Mouse (Mus musculus) brain, embryonic 14.5 days (tissue): ENCODE results near the gene Nhlh2. TPM values are rescaled to one million over a fixed set of nuclear protein-coding genes. Genes with fewer than 3 reads are reported as not detected.

Source experiments
- DNase-seq: peaks from one replicate; pipeline ENCODE4 v3.0.0-alpha.2; 2011; ENCODE audit warnings: low read depth
- CTCF ChIP-seq: fragments of 200-500 bp; IDR thresholded peaks from 2 replicates; pipeline ENCODE4 v1.5.1; 2012; ENCODE audit warnings: inconsistent platforms, mild to moderate bottlenecking, moderate library complexity, borderline replicate concordance; ENCODE audit not compliant: insufficient read depth, insufficient read length; ENCODE audit errors: extremely low read depth
- POLR2A ChIP-seq: fragments of 200-500 bp; IDR thresholded peaks from 2 replicates; pipeline ENCODE4 v1.6.1; 2012; ENCODE audit warnings: mild to moderate bottlenecking, inconsistent platforms, borderline replicate concordance; ENCODE audit not compliant: poor library complexity, insufficient read depth, insufficient read length, severe bottlenecking; ENCODE audit errors: extremely low read depth
- polyA plus RNA-seq: library from polyadenylated mRNA; depleted of rRNA; stranded (reverse); fragments of >200 nt; gene quantifications from 2 replicates; pipeline ENCODE4 v1.2.3, GENCODE M21; 2012; rRNA removed

The Nhlh2 gene
- 32.5 and 40.8 TPM in 2 replicates for polyA plus RNA-seq

- TF ChIP-seq POLR2A: peak; percentile 35; the same call in 1 of the 2 replicates
- TF ChIP-seq CTCF: no peak
- peak; percentile 84 for DNase-seq
Observed at GRCm38 (mm10) chr3:102009926-102010381, at the start of gene Nhlh2. Gene Nhlh2, plus strand, starts transcription at chr3:102010076.

DNA sequence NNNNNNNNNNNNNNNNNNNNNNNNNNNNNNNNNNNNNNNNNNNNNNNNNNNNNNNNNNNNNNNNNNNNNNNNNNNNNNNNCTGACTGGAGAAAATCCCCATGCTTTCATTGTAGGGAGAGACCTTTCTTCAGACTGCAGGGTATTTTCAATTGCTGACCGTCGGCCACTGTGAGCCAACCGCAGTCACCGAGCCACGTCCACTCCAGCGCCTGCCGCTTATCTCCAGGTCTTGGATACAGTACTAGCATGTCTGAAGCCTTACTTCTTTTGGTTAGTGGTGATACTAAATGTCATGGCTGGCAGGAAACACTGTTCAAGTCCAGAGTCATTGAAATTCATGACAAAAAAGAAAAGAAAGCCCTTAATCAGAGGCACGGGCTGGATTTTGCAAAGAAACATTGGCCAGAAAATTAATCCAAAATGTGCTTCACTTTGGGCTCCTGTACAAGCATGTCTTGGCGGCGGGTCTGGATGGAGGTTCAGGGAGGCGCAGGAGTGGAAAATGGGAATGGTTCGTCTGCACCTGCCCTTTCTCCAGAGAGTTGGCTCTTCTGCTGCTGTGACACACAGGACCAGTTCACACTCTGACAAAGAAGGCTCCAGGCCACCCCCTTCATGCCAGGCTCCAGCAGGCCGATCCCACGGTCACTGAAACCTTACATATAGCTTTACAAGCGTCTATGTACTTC is 48.6 kb upstream of the Nhlh2 start:
- no peak for DNase-seq
- no peak for TF ChIP-seq POLR2A
- no peak for TF ChIP-seq CTCF

GRCm38 (mm10) chr3:101963501-101963900 is 46.4 kb upstream of the Nhlh2 start:
- TF ChIP-seq POLR2A: no peak
- no peak for DNase-seq

DNA sequence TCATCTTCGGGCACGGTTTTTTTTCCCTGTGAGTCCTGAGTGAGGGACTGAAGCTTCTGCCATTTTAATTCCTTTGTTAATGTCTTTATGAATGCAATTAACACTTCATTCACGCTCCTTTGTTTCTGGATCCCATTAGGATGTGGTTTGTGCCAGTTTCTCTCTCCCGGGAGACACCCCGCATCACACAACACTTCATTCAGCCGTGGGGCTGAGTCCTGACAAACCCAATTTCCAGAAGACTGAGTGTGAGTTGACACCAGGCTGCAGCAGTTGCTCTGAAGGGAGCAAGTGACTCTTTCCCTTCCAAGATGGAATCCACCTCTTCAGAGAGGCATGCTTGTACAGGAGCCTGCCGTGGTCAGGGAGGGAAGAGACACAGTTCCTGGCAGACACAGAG is 45.5 kb upstream of the Nhlh2 start:
- TF ChIP-seq CTCF (no peak), POLR2A (no peak)
- peak; percentile 86 for DNase-seq

GRCm38 (mm10) chr3:101966825-101967558 is 42.9 kb upstream of the Nhlh2 start:
- no peak for TF ChIP-seq CTCF
- TF ChIP-seq POLR2A: no peak
- peak; percentile 79 for DNase-seq

DNA sequence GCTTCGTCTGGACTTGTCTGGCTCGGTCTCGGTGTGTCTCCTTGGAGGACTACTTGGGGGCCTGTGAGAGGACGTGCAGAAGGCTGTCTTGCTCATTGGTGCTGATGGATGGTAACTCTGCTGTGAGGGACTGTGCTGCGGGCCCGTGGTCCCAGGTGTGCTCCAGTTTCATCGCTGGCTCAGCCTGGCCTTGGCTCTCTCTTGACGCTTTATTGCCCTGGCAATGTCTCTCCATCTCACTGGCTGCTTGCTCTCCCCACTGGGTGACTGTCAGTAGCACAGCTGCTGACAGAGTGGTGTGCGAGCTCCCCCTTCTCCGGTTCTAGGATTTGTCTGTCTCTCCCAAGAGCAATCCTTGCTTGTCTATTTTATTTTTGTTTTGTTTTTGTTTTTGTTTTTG is 34.5 kb upstream of the Nhlh2 start:
- no peak for DNase-seq
- TF ChIP-seq POLR2A: no peak
- no peak for TF ChIP-seq CTCF

GRCm38 (mm10) chr3:101978299-101978994 is 31.4 kb upstream of the Nhlh2 start:
- no peak for TF ChIP-seq CTCF
- peak; percentile 56 for DNase-seq

DNA sequence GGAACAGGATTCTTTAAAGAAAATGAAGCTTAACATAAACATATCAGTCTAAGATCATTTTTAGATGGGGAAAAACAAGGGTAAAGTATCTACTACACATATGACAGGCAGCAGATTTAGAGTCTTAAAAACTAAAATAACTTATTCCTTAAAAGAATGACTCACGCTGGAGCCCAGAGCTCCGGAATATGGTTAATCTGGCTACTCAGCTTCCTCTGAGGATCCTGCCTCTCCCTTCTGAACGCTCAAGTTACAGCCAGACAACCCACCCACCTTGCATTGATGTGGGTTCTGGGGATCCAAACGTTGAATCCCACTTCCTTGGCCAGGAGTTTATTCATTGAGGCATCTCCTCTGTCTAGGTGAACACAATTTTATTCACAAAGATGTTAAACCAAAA is 26.0 kb upstream of the Nhlh2 start:
- TF ChIP-seq CTCF: no peak
- no peak for TF ChIP-seq POLR2A
- DNase-seq: no peak

DNA sequence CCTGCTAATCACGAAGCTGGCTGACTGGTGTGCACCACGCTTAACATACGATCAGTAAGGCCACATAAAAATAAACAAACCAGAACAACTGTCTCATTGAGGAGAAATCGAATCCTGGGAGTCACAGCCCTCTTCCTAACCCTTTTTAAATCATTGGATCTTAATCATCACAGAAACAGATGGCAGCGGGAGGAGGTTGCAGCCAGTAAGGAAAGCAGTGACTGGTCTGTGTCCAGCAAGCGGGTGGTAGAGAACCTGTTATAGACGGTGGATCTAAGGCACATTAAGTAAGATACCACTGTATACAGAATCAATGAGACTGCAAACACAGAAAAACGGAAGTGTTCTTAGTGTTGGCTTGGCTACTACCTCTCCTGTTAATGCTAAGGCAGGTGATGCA is 24.2 kb upstream of the Nhlh2 start:
- TF ChIP-seq POLR2A (no peak), CTCF (no peak)
- no peak for DNase-seq

GRCm38 (mm10) chr3:101990136-101990535 is 19.7 kb upstream of the Nhlh2 start:
- no peak for TF ChIP-seq POLR2A
- TF ChIP-seq CTCF: no peak
- DNase-seq: no peak

GRCm38 (mm10) chr3:101990995-101991516 is 18.8 kb upstream of the Nhlh2 start:
- TF ChIP-seq CTCF (no peak), POLR2A (no peak)
- no peak for DNase-seq

GRCm38 (mm10) chr3:101997851-101998250 is 12.0 kb upstream of the Nhlh2 start:
- DNase-seq: no peak
- TF ChIP-seq POLR2A (no peak), CTCF (no peak)
